Mouse (Mus musculus) kidney, adult 11 months (tissue): ENCODE results near the gene Chd1.
"Not testable (repeated sequence)": the region's sequence is repeated elsewhere in the genome, so short reads cannot be mapped to it uniquely, and the experiment has no call there.

Source experiments
- DNase-seq: peaks from one replicate; pipeline ENCODE4 v3.0.0; 2022

The Chd1 gene

GRCm38 (mm10) chr17:15737346-15737917, 32.7 kb downstream of the Chd1 start:
- DNase-seq: no peak

- DNase-seq: no peak
Observed at GRCm38 (mm10) chr17:15741836-15742235, 37.1 kb downstream of the Chd1 start.

- DNase-seq: no peak
Observed at GRCm38 (mm10) chr17:15742953-15743352, 38.2 kb downstream of the Chd1 start.

- no peak for DNase-seq
Observed at GRCm38 (mm10) chr17:15743379-15743778, 38.6 kb downstream of the Chd1 start.

- DNase-seq: no peak
Observed at GRCm38 (mm10) chr17:15746696-15747095, 41.9 kb downstream of the Chd1 start.

GRCm38 (mm10) chr17:15748022-15748421, 43.3 kb downstream of the Chd1 start:
- DNase-seq: no peak

- DNase-seq: not testable (repeated sequence)
Observed at GRCm38 (mm10) chr17:15751264-15751663, 46.5 kb downstream of the Chd1 start.

GRCm38 (mm10) chr17:15761191-15761590, 56.4 kb downstream of the Chd1 start:
- DNase-seq: no peak

GRCm38 (mm10) chr17:15769081-15769724, 64.4 kb downstream of the Chd1 start:
- DNase-seq: no peak

GRCm38 (mm10) chr17:15773956-15774355, 69.2 kb downstream of the Chd1 start:
- DNase-seq: no peak

GRCm38 (mm10) chr17:15774565-15775215, 69.9 kb downstream of the Chd1 start:
- no peak for DNase-seq

- DNase-seq: no peak
Observed at GRCm38 (mm10) chr17:15776349-15776748, 71.6 kb downstream of the Chd1 start.

GRCm38 (mm10) chr17:15777979-15778378, 73.2 kb downstream of the Chd1 start:
- no peak for DNase-seq

GRCm38 (mm10) chr17:15787036-15787435, 82.3 kb downstream of the Chd1 start:
- no peak for DNase-seq

- DNase-seq: no peak
Observed at GRCm38 (mm10) chr17:15790716-15791115, 85.9 kb downstream of the Chd1 start.

- no peak for DNase-seq
Observed at GRCm38 (mm10) chr17:15799195-15799793, 94.5 kb downstream of the Chd1 start.

GRCm38 (mm10) chr17:15804008-15804812, 99.4 kb downstream of the Chd1 start:
- no peak for DNase-seq

GRCm38 (mm10) chr17:15807295-15807984, 102.7 kb downstream of the Chd1 start:
- no peak for DNase-seq

- no peak for DNase-seq
Observed at GRCm38 (mm10) chr17:15808015-15808414, 103.2 kb downstream of the Chd1 start.

- no peak for DNase-seq
Observed at GRCm38 (mm10) chr17:15808468-15809374, 104.0 kb downstream of the Chd1 start.

- no peak for DNase-seq
Observed at GRCm38 (mm10) chr17:15809949-15810348, 105.2 kb downstream of the Chd1 start.
